Mouse (Mus musculus): ENCODE measurements around the gene Fam53a. TPM values are rescaled to one million over a fixed set of nuclear protein-coding genes. Genes with fewer than 3 reads are reported as not detected.

Gene Fam53a
- polyA plus RNA-seq (2012; rRNA removed) = 18.8 and 20.1 TPM in 2 replicates

DNA sequence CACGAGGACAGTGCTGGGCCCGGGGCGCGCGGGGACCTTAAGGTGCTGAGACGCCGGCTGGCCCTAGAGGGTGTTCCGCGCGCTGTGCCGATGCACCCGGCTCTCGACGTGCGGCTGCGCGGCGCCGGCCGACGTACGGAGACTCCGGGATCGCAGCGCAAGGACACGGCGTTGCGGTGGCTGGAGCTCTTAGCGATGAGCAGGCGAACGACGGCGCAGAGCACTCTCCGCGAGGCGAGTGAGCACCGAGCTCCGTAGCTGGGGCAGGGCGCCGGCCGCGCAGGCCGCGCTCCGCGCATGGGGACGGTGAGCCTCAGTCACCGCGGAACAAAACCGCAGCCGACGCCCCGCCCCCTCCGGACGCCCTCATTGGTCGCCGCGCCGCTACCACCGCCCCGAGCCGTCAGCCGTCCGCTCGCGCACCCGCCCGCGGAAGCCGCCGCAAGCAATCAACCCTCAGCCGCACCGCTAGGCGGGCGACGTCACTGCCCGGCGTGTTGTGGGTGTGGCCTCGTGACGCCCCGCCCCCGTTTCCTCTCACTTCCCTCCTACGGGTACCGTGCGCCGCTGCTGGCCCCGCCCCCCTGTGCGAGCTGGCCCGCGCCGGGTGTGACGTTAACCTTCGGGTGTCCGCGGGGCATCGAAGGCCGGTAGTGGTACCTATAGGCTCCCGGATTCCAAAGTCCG lies at the start of gene Fam53a, which contains the start of gene Gm9903:
TSS of gene Fam53a (minus strand) at position 335 of the 687 bp plus-strand sequence.
TSS of gene Gm9903 (plus strand) at position 625 of the 687 bp plus-strand sequence.
- DNase-seq (ENCODE audit: extremely low spot score in 1 of 2, low spot score in 1 of 2) = peak; percentile 98 to 100

GRCm38 (mm10) chr5:33678244-33678643 lies 48.8 kb upstream of the Fam53a start:
- no peak for DNase-seq (ENCODE audit: extremely low spot score in 1 of 2, low spot score in 1 of 2)

GRCm38 (mm10) chr5:33675964-33676363 lies 46.5 kb upstream of the Fam53a start:
- peak in 1 of 2 experiments; percentile 80 for DNase-seq (ENCODE audit: extremely low spot score in 1 of 2, low spot score in 1 of 2)

DNA sequence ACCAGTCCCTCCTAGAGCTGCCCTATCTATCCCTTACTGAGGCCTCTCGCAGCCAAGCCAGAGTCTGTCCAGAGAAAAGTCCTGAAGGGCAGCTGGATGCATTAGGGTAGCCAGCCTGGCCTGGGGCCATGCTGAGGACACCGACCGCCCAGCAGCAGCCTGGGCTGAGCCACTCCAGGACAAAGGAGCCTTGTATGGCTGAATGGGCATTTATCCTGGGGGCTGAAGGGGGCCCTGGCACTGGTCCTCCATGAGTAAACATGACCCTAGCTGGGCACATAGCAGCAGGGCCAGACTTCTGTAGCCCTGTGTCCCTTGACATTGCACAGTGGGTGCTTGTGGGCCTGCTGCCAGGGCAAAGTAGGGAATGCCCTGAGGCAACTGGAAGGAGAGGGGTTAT lies 45.0 kb upstream of the Fam53a start:
- peak; percentile 55 to 56 for DNase-seq (ENCODE audit: extremely low spot score in 1 of 2, low spot score in 1 of 2)

DNA sequence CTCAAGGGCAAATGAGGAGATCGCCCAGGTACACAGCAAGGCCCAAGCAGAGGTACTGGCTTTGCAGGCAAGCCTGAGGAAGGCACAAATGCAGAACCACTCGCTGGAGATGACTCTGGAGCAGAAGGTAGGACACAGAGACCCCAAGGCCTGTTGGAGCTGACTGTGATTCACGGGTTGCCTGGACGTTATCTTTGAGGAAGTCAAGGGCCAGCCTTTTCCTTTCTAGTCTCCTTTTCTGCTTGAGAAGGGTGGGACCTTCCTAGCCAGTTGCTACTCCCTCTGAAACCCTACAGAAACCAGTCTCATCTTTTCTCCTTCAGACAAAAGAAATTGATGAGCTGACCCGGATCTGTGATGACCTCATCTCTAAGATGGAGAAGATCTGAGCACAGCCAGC lies 42.2 kb upstream of the Fam53a start:
- no peak for DNase-seq (ENCODE audit: extremely low spot score in 1 of 2, low spot score in 1 of 2)

- DNase-seq (ENCODE audit: extremely low spot score in 1 of 2, low spot score in 1 of 2) = peak in 1 of 2 experiments; percentile 48
Measured at GRCm38 (mm10) chr5:33668223-33668622, 38.8 kb upstream of the Fam53a start.

GRCm38 (mm10) chr5:33658664-33659050 lies 29.2 kb upstream of the Fam53a start:
- DNase-seq (ENCODE audit: extremely low spot score in 1 of 2, low spot score in 1 of 2) = no peak

- DNase-seq (ENCODE audit: extremely low spot score in 1 of 2, low spot score in 1 of 2) = peak; percentile 99
Measured at GRCm38 (mm10) chr5:33657787-33658663, 28.6 kb upstream of the Fam53a start, which contains the start of the genes Tacc3 and Tmem129. Tacc3 (plus strand) TSS chr5:33658128. Tmem129 (minus strand) TSS chr5:33658416.

GRCm38 (mm10) chr5:33657251-33657786 lies 27.9 kb upstream of the Fam53a start:
- DNase-seq (ENCODE audit: extremely low spot score in 1 of 2, low spot score in 1 of 2) = no peak

- no peak for DNase-seq (ENCODE audit: extremely low spot score in 1 of 2, low spot score in 1 of 2)
Measured at GRCm38 (mm10) chr5:33656739-33657138, 27.3 kb upstream of the Fam53a start.

- no peak for DNase-seq (ENCODE audit: extremely low spot score in 1 of 2, low spot score in 1 of 2)
Measured at GRCm38 (mm10) chr5:33655251-33655840, 25.9 kb upstream of the Fam53a start.

DNA sequence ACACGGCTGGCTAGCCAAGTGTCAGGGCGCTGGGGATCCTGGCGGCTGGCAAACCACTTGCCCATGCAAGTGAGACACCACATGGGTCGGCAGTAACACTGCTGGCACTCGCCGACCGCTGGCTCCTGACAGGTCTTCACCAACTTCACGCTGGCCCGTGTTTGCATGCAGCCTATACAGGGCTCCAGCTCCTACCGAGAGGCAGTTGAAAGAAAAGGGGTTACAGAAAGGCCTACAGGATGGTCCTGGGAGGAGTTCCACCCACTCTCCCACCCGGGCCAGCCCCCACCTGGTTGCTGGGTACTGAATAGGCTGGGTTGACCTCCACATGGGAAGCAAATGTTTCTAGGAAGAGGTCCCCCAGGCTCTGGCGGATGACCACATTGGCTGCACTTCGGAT lies 25.0 kb upstream of the Fam53a start:
- DNase-seq (ENCODE audit: extremely low spot score in 1 of 2, low spot score in 1 of 2) = no peak

GRCm38 (mm10) chr5:33652783-33653173 lies 23.3 kb upstream of the Fam53a start:
- DNase-seq (ENCODE audit: extremely low spot score in 1 of 2, low spot score in 1 of 2) = no peak

DNA sequence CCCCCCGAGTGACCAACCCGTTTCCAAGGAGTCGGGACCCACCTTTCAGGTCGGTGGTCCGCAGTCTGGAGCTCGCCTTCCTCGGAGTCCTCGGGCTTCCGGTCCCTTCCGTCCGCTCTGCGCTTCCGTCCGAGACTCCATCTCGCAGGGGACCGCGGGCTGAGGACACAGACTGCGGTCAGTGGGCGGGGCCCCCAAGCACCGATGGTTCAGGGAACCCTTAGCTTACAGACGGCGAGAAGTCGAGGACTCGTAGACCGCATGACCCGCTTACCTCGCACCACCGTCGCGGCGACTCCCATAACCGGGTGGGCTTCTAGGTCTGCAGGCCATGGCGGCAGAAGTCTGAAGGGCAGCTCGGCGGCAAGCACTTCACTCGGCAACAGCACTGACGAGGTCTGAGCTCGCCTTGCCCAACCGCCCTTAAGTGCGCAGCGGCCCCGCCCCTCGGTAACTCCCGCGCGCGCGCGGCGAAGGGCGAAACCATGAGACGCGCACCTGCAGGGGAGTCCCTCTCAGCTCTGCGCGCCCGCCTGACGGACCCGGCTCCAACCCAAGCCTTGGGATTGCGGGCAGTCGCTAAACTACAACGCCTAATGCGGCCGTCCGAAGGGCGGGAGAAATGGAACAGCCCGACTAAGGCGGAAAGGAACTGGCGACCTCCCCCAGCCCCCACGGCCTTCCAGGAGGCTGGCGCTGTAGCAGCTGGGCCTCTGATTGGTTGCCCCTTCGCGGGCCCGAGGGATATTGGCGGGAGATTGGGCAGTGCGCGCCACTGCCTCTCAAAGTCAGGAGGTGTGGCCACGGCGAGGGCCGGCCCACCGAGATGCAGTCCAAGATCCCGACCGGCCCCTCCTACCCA lies 22.7 kb upstream of the Fam53a start, which contains the start of gene Slbp:
TSS of gene Slbp (minus strand) at position 654 of the 862 bp plus-strand sequence.
- DNase-seq (ENCODE audit: extremely low spot score in 1 of 2, low spot score in 1 of 2) = peak; percentile 93 to 95

DNA sequence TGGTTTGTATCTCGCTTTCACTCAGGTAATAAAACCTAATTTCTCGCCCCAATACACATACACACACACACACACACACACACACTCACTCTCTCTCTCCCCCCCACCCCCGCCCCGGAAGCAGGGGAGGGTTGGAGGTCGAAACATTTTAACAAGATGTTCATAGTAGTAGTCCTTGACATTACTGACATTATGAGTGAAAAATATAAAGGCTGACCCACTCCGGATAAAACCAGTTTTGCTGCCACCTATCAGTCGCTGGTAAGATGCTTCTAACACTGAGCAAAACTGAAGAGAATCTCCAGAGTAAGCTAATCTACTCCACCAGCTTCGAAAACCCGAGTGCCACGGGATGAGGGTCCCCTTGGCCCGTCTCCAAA lies 22.1 kb upstream of the Fam53a start:
- no peak for DNase-seq (ENCODE audit: extremely low spot score in 1 of 2, low spot score in 1 of 2)

DNA sequence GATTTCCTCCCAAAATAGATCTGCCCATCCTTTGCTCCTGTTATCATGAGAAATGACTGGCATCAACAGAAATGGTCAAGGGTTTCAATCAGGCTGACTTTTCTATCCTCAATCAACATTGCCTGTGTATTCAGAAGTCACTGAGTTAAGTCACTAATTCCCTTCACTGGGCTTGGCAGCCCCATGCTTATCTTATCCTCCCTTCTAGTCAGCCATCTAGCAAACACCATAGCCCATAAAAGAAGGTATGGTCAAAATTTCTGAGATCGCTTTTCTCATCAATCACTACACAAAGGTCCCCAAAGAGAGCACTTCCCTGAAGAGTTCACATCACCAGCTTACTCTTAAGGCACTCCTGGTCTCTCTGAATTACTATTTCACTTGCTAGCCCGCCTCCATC lies 21.6 kb upstream of the Fam53a start:
- DNase-seq (ENCODE audit: extremely low spot score in 1 of 2, low spot score in 1 of 2) = no peak

- peak in 1 of 2 experiments; percentile 75 for DNase-seq (ENCODE audit: extremely low spot score in 1 of 2, low spot score in 1 of 2)
Measured at GRCm38 (mm10) chr5:33640652-33641051, 11.2 kb upstream of the Fam53a start.

DNA sequence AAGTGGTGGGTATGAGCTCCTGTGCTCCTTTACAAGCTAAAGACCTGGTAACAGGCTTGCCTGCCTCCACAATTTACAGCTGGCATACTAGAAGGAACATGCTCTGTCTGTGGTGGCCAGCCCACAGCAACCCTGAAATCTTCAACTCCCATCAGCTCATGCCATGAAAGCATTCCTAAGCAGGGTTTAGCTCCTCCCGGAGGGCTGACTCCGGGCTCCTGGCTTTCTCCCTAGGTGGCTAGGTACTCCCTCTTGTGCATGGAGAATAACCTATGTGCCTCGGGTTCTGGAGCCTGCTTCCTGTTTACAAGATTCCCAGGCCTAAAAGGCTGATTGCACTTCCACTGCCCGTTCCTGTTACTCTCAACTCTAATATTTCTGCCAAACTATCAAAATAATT lies 9.4 kb upstream of the Fam53a start:
- no peak for DNase-seq (ENCODE audit: extremely low spot score in 1 of 2, low spot score in 1 of 2)

- DNase-seq (ENCODE audit: extremely low spot score in 1 of 2, low spot score in 1 of 2) = no peak
Measured at GRCm38 (mm10) chr5:33637606-33638350, 8.3 kb upstream of the Fam53a start.

All from frontal cortex, adult 2 months (tissue).